Mouse (Mus musculus) limb, embryonic 13.5 days (tissue): ENCODE measurements around the gene Pced1a. TPM values are rescaled to one million over a fixed set of nuclear protein-coding genes. Genes with fewer than 3 reads are reported as not detected.

ENCODE experiments used
- ATAC-seq: fragments of 200-750 bp; cut with Nextera tagmentation; 2 replicates; pipeline ENCODE4 v1.8.0; 2017; ENCODE audit warnings: low read depth, moderate number of reproducible peaks, moderate TSS enrichment; ENCODE audit not compliant: low FRiP score
- H3K27ac ChIP-seq: fragments of 300-500 bp; sonication (generic); 2 replicates; pipeline ENCODE4 v1.5.1; 2015; ENCODE audit warnings: inconsistent platforms, mild to moderate bottlenecking, moderate library complexity
- H3K27me3 ChIP-seq: fragments of 300-500 bp; sonication (generic); 2 replicates; pipeline ENCODE4 v1.6.1; 2015; ENCODE audit warnings: mild to moderate bottlenecking, inconsistent platforms
- H3K36me3 ChIP-seq: fragments of 300-500 bp; sonication (generic); 2 replicates; pipeline ENCODE4 v1.6.1; 2015; ENCODE audit warnings: inconsistent platforms, mild to moderate bottlenecking, moderate library complexity
- H3K4me1 ChIP-seq: fragments of 300-500 bp; sonication (generic); 2 replicates; pipeline ENCODE4 v1.6.1; 2015; ENCODE audit warnings: inconsistent platforms
- H3K4me2 ChIP-seq: fragments of 300-500 bp; sonication (generic); replicated peaks from 2 replicates; pipeline ENCODE4 v1.6.1; 2015; ENCODE audit warnings: inconsistent platforms, mild to moderate bottlenecking, moderate library complexity
- H3K4me3 ChIP-seq: fragments of 300-500 bp; sonication (generic); 2 replicates; pipeline ENCODE4 v1.5.1; 2015; ENCODE audit warnings: moderate library complexity, mild to moderate bottlenecking, inconsistent platforms
- H3K9ac ChIP-seq: fragments of 300-500 bp; sonication (generic); 2 replicates; pipeline ENCODE4 v1.6.1; 2015; ENCODE audit warnings: mild to moderate bottlenecking, inconsistent platforms
- H3K9me3 ChIP-seq: fragments of 300-500 bp; sonication (generic); 2 replicates; pipeline ENCODE4 v1.6.1; 2016; ENCODE audit warnings: inconsistent platforms
- WGBS: fragments of 180-500 bp; shearing (Covaris S2); methylation state at CpG from one replicate; pipeline ENCODE4 v1.1.7; 2015; 5-methylcytosine and 5-hydroxymethylcytosine counted together
- polyA plus RNA-seq: library from polyadenylated mRNA; unstranded; fragments of >200 nt; fragmentation: Nextera tagmentation; extraction: Ambion mirVana; gene quantifications from 2 replicates; pipeline ENCODE4 v1.2.1, GENCODE M21; 2015

Gene Pced1a
- polyA plus RNA-seq, 1 experiment from 2014 or later, result 16.1 TPM

GRCm38 (mm10) chr2:130451727-130452090, 27.2 kb upstream of the Pced1a start:
- Histone ChIP-seq H3K4me1 (peaks cover 29% of the 10 kb centered on the region), H3K4me3 (peak overlapping the region; percentile 87), H3K27ac (no peak overlapping the region), H3K4me2 (peak overlapping the region; percentile 78), H3K9ac (peak overlapping the region; percentile 92), H3K27me3 (peaks cover 12% of the 10 kb centered on the region), H3K9me3 (no peaks in the 10 kb centered on the region), H3K36me3 (no peaks in the 10 kb centered on the region)
- no peak for ATAC-seq
- 65% methylated on average over 3 of the region's 3 CpGs for WGBS

GRCm38 (mm10) chr2:130451086-130451726, 26.7 kb upstream of the Pced1a start:
- peaks cover 12% of the 10 kb centered on the region for H3K27me3 ChIP-seq
- peaks cover 29% of the 10 kb centered on the region for H3K4me1 ChIP-seq
- no peaks in the 10 kb centered on the region for H3K9me3 ChIP-seq
- peak overlapping the region; percentile 92 for H3K9ac ChIP-seq
- peak overlapping the region; percentile 78 for H3K4me2 ChIP-seq
- H3K27ac ChIP-seq, result no peak overlapping the region
- no peak for ATAC-seq
- H3K4me3 ChIP-seq, result peak overlapping the region; percentile 87
- H3K36me3 ChIP-seq, result no peaks in the 10 kb centered on the region
- WGBS, result 68% methylated on average over 14 of the region's 14 CpGs

GRCm38 (mm10) chr2:130450434-130450796, 25.9 kb upstream of the Pced1a start:
- Histone ChIP-seq H3K4me1 (peaks cover 29% of the 10 kb centered on the region), H3K9ac (peak overlapping the region; percentile 92), H3K4me2 (peak overlapping the region; percentile 78), H3K4me3 (peak overlapping the region; percentile 87), H3K36me3 (no peaks in the 10 kb centered on the region), H3K27ac (peak overlapping the region; percentile 77), H3K27me3 (peaks cover 12% of the 10 kb centered on the region), H3K9me3 (no peaks in the 10 kb centered on the region)
- ATAC-seq, result peak; percentile 88
- under 1% methylated on average over 47 of the region's 47 CpGs for WGBS

- under 1% methylated on average over 22 of the region's 50 CpGs for WGBS
- H3K4me3 ChIP-seq, result peak within 1 kb of the TSS; percentile 87
- ATAC-seq, result peak; percentile 97
- peak within 1 kb of the TSS; percentile 92 for H3K9ac ChIP-seq
- H3K4me2 ChIP-seq, result peak within 1 kb of the TSS; percentile 78
- peaks cover 12% of the 10 kb centered on the region for H3K27me3 ChIP-seq
- H3K27ac ChIP-seq, result peak within 1 kb of the TSS; percentile 77
- H3K4me1 ChIP-seq, result peaks cover 29% of the 10 kb centered on the region
- H3K36me3 ChIP-seq, result 0 out of 2 replicates have a peak, but pooled peaks cover 4% of the 10 kb centered on the region
- H3K9me3 ChIP-seq, result no peaks in the 10 kb centered on the region
These were observed 25.4 kb upstream of the Pced1a start, which contains the start of gene Ptpra for GRCm38 (mm10) chr2:130449794-130450433. Gene Ptpra (plus strand): TSS chr2:130450278.

- peak overlapping the region; percentile 87 for H3K4me3 ChIP-seq
- peaks cover 10% of the 10 kb centered on the region for H3K36me3 ChIP-seq
- ATAC-seq, result peak; percentile 24
- peaks cover 12% of the 10 kb centered on the region for H3K27me3 ChIP-seq
- H3K4me2 ChIP-seq, result peak overlapping the region; percentile 78
- peaks cover 29% of the 10 kb centered on the region for H3K4me1 ChIP-seq
- 7% methylated on average over 17 of the region's 17 CpGs for WGBS
- H3K9ac ChIP-seq, result peak overlapping the region; percentile 92
- H3K27ac ChIP-seq, result no peak overlapping the region
- H3K9me3 ChIP-seq, result no peaks in the 10 kb centered on the region
These were observed 24.7 kb upstream of the Pced1a start for GRCm38 (mm10) chr2:130449021-130449793.

GRCm38 (mm10) chr2:130448449-130448848, 23.9 kb upstream of the Pced1a start:
- Histone ChIP-seq H3K4me2 (no peak overlapping the region), H3K27me3 (peaks cover 12% of the 10 kb centered on the region), H3K9ac (no peak overlapping the region), H3K9me3 (no peaks in the 10 kb centered on the region), H3K36me3 (peaks cover 17% of the 10 kb centered on the region), H3K4me1 (peaks cover 26% of the 10 kb centered on the region), H3K4me3 (no peak overlapping the region), H3K27ac (no peak overlapping the region)
- no peak for ATAC-seq

- Histone ChIP-seq H3K27me3 (no peaks in the 10 kb centered on the region), H3K4me3 (no peak overlapping the region), H3K27ac (no peak overlapping the region), H3K4me2 (no peak overlapping the region), H3K9ac (no peak overlapping the region), H3K9me3 (no peaks in the 10 kb centered on the region), H3K36me3 (peaks cover 80% of the 10 kb centered on the region), H3K4me1 (no peaks in the 10 kb centered on the region)
- ATAC-seq, result no peak
- WGBS, result 89% methylated on average over 10 of the region's 10 CpGs
These were observed 17.7 kb upstream of the Pced1a start for GRCm38 (mm10) chr2:130442162-130442561.

GRCm38 (mm10) chr2:130439840-130440480, 15.5 kb upstream of the Pced1a start:
- peaks cover 77% of the 10 kb centered on the region for H3K36me3 ChIP-seq
- H3K4me2 ChIP-seq, result no peak overlapping the region
- H3K4me3 ChIP-seq, result no peak overlapping the region
- no peak overlapping the region for H3K27ac ChIP-seq
- WGBS, result 91% methylated on average over 4 of the region's 4 CpGs
- H3K4me1 ChIP-seq, result no peaks in the 10 kb centered on the region
- no peak for ATAC-seq
- no peak overlapping the region for H3K9ac ChIP-seq
- H3K9me3 ChIP-seq, result no peaks in the 10 kb centered on the region
- H3K27me3 ChIP-seq, result no peaks in the 10 kb centered on the region

GRCm38 (mm10) chr2:130438861-130439260, 14.4 kb upstream of the Pced1a start:
- no peaks in the 10 kb centered on the region for H3K9me3 ChIP-seq
- H3K4me2 ChIP-seq, result no peak overlapping the region
- H3K36me3 ChIP-seq, result peaks cover 67% of the 10 kb centered on the region
- 91% methylated on average over 3 of the region's 3 CpGs for WGBS
- H3K4me3 ChIP-seq, result no peak overlapping the region
- ATAC-seq, result no peak
- no peaks in the 10 kb centered on the region for H3K27me3 ChIP-seq
- H3K4me1 ChIP-seq, result no peaks in the 10 kb centered on the region
- no peak overlapping the region for H3K9ac ChIP-seq
- H3K27ac ChIP-seq, result no peak overlapping the region

- no peaks in the 10 kb centered on the region for H3K4me1 ChIP-seq
- no peak overlapping the region for H3K27ac ChIP-seq
- WGBS, result 86% methylated on average over 1 of the region's 1 CpGs
- no peaks in the 10 kb centered on the region for H3K9me3 ChIP-seq
- H3K36me3 ChIP-seq, result peaks cover 51% of the 10 kb centered on the region
- no peak overlapping the region for H3K4me3 ChIP-seq
- ATAC-seq, result no peak
- no peak overlapping the region for H3K9ac ChIP-seq
- H3K4me2 ChIP-seq, result no peak overlapping the region
- H3K27me3 ChIP-seq, result no peaks in the 10 kb centered on the region
These were observed 12.3 kb upstream of the Pced1a start for GRCm38 (mm10) chr2:130436769-130437168.

- ATAC-seq, result no peak
- Histone ChIP-seq H3K27me3 (no peaks in the 10 kb centered on the region), H3K4me1 (no peaks in the 10 kb centered on the region), H3K4me3 (no peak overlapping the region), H3K9ac (no peak overlapping the region), H3K9me3 (no peaks in the 10 kb centered on the region), H3K36me3 (peaks cover 23% of the 10 kb centered on the region), H3K4me2 (no peak overlapping the region), H3K27ac (no peak overlapping the region)
- WGBS, result 24% methylated on average over 4 of the region's 4 CpGs
These were observed 8.7 kb upstream of the Pced1a start for GRCm38 (mm10) chr2:130433152-130433551.

- Histone ChIP-seq H3K36me3 (peaks cover 13% of the 10 kb centered on the region), H3K27ac (no peak overlapping the region), H3K27me3 (no peaks in the 10 kb centered on the region), H3K4me1 (no peaks in the 10 kb centered on the region), H3K4me3 (no peak overlapping the region), H3K9ac (no peak overlapping the region), H3K4me2 (no peak overlapping the region), H3K9me3 (no peaks in the 10 kb centered on the region)
- ATAC-seq, result no peak
- 83% methylated on average over 3 of the region's 3 CpGs for WGBS
These were observed 7.7 kb upstream of the Pced1a start for GRCm38 (mm10) chr2:130432157-130432556.
